Mouse (Mus musculus) granulocyte monocyte progenitor cell, adult 5-6 weeks (primary cell): ENCODE data around the gene Gbgt1. TPM values are rescaled to one million over a fixed set of nuclear protein-coding genes. Genes with fewer than 3 reads are reported as not detected.
"Not testable (repeated sequence)": the region's sequence is repeated elsewhere in the genome, so short reads cannot be mapped to it uniquely, and the experiment has no call there.

Source experiments
- ATAC-seq: replicated peaks from 2 replicates; pipeline ENCODE4 v1.8.0; 2016; ENCODE audit warnings: mild to moderate bottlenecking, moderate TSS enrichment, inconsistent platforms; ENCODE audit not compliant: poor library complexity, severe bottlenecking
- total RNA-seq, 2 experiments: library from RNA; stranded (forward) in 1 of 2; stranded (reverse) in 1 of 2; fragments of 200-712, 200-1000 nt in 1 of 2; fragments of >200 nt in 1 of 2; fragmentation: Nextera tagmentation in 1 of 2; gene quantifications; 2 replicates each; pipeline ENCODE4 v1.2.3; 2014 to 2017

The Gbgt1 gene
- total RNA-seq, 2 experiments from 2014 or later, result not detected

GRCm38 (mm10) chr2:28497561-28497960 lies 870 bp downstream of the Gbgt1 start:
- ATAC-seq, result no peak

GRCm38 (mm10) chr2:28498431-28498830 lies 1.7 kb downstream of the Gbgt1 start:
- peak; percentile 45 for ATAC-seq

- ATAC-seq, result no peak
Observed at GRCm38 (mm10) chr2:28502987-28503386, 6.3 kb downstream of the Gbgt1 start.

- no peak for ATAC-seq
Observed at GRCm38 (mm10) chr2:28504676-28505075, 8.0 kb downstream of the Gbgt1 start.

- ATAC-seq, result no peak
Observed at GRCm38 (mm10) chr2:28505795-28506194, 9.1 kb downstream of the Gbgt1 start, which contains the start of gene Gm10134. Gene Gm10134 (plus strand): TSS chr2:28506095.

- ATAC-seq, result no peak
Observed at GRCm38 (mm10) chr2:28506291-28506690, 9.6 kb downstream of the Gbgt1 start.

GRCm38 (mm10) chr2:28511600-28511999 lies 14.9 kb downstream of the Gbgt1 start:
- ATAC-seq, result not testable (repeated sequence)

GRCm38 (mm10) chr2:28512798-28513401 lies 16.2 kb downstream of the Gbgt1 start, which contains the start of gene Ralgds:
Gene Ralgds (plus strand): TSS chr2:28513125.
- ATAC-seq, result peak; percentile 28

GRCm38 (mm10) chr2:28513431-28514370 lies 17.0 kb downstream of the Gbgt1 start:
- no peak for ATAC-seq

GRCm38 (mm10) chr2:28514489-28514888 lies 17.8 kb downstream of the Gbgt1 start:
- ATAC-seq, result peak; percentile 67

- peak; percentile 67 for ATAC-seq
Observed at GRCm38 (mm10) chr2:28517206-28517909, 20.7 kb downstream of the Gbgt1 start.

GRCm38 (mm10) chr2:28518231-28518630 lies 21.5 kb downstream of the Gbgt1 start:
- no peak for ATAC-seq

- no peak for ATAC-seq
Observed at GRCm38 (mm10) chr2:28520581-28520980, 23.9 kb downstream of the Gbgt1 start.

GRCm38 (mm10) chr2:28521571-28522151 lies 25.0 kb downstream of the Gbgt1 start:
- no peak for ATAC-seq

- no peak for ATAC-seq
Observed at GRCm38 (mm10) chr2:28522166-28522565, 25.5 kb downstream of the Gbgt1 start.

GRCm38 (mm10) chr2:28523643-28524117 lies 27.0 kb downstream of the Gbgt1 start:
- peak; percentile 73 for ATAC-seq

GRCm38 (mm10) chr2:28524406-28524805 lies 27.7 kb downstream of the Gbgt1 start:
- no peak for ATAC-seq

- peak; percentile 41 for ATAC-seq
Observed at GRCm38 (mm10) chr2:28525219-28525942, 28.7 kb downstream of the Gbgt1 start.
